Mouse (Mus musculus): ENCODE measurements around the gene Snx6. TPM values are rescaled to one million over a fixed set of nuclear protein-coding genes. Genes with fewer than 3 reads are reported as not detected.
"Not testable (repeated sequence)": the region's sequence is repeated elsewhere in the genome, so short reads cannot be mapped to it uniquely, and the experiment has no call there.

The Snx6 gene
- total RNA-seq, 1 experiment from 2014 or later, result 85.9 TPM

- ATAC-seq (ENCODE audit: extremely low read depth, insufficient number of reproducible peaks, low FRiP score, poor library complexity, severe bottlenecking), result not testable (repeated sequence)
Measured at GRCm38 (mm10) chr12:54717516-54717915, 78.0 kb downstream of the Snx6 start.

GRCm38 (mm10) chr12:54713822-54714626 is 81.5 kb downstream of the Snx6 start:
- peak; percentile 24 for ATAC-seq (ENCODE audit: extremely low read depth, insufficient number of reproducible peaks, low FRiP score, poor library complexity, severe bottlenecking)

- peak; percentile 55 for ATAC-seq (ENCODE audit: extremely low read depth, insufficient number of reproducible peaks, low FRiP score, poor library complexity, severe bottlenecking)
Measured at GRCm38 (mm10) chr12:54710494-54710879, 85.0 kb downstream of the Snx6 start.

- ATAC-seq (ENCODE audit: extremely low read depth, insufficient number of reproducible peaks, low FRiP score, poor library complexity, severe bottlenecking), result peak; percentile 30
Measured at GRCm38 (mm10) chr12:54709691-54710493, 85.6 kb downstream of the Snx6 start.

GRCm38 (mm10) chr12:54699394-54699793 is 96.1 kb downstream of the Snx6 start:
- no peak for ATAC-seq (ENCODE audit: extremely low read depth, insufficient number of reproducible peaks, low FRiP score, poor library complexity, severe bottlenecking)

- no peak for ATAC-seq (ENCODE audit: extremely low read depth, insufficient number of reproducible peaks, low FRiP score, poor library complexity, severe bottlenecking)
Measured at GRCm38 (mm10) chr12:54697791-54698250, 97.7 kb downstream of the Snx6 start.

GRCm38 (mm10) chr12:54697003-54697597 is 98.4 kb downstream of the Snx6 start:
- peak; percentile 26 for ATAC-seq (ENCODE audit: extremely low read depth, insufficient number of reproducible peaks, low FRiP score, poor library complexity, severe bottlenecking)

Other genes starting within 250 kb of the Snx6 start
- 39.2 and 47.3 TPM in 2 replicates for gene Sptssa, start 139.1 kb downstream of the Snx6 start, total RNA-seq (2017)
- 72.9 and 117 TPM in 2 replicates for gene Eapp, start 99.8 kb downstream of the Snx6 start, total RNA-seq (2017)
- 25.7 and 33.4 TPM in 2 replicates for gene Cfl2, start 67.2 kb upstream of the Snx6 start, total RNA-seq (2017)
- gene Gm20403, start 190.8 kb upstream of the Snx6 start, total RNA-seq (2017), result not detected in 2 replicates
- 143 and 145 TPM in 2 replicates for gene Baz1a, start 218.6 kb upstream of the Snx6 start, total RNA-seq (2017)

Data from neutrophil, adult 5-6 weeks (primary cell).